Mouse (Mus musculus) spleen, adult 2 months (tissue): ENCODE measurements around the gene Gm8165.
"Not testable (repeated sequence)": the region's sequence is repeated elsewhere in the genome, so short reads cannot be mapped to it uniquely, and the experiment has no call there.

Experiments
- CTCF ChIP-seq: fragments of 200-500 bp; IDR thresholded peaks from 2 replicates; pipeline ENCODE4 v1.5.1; 2011; ENCODE audit warnings: mild to moderate bottlenecking, inconsistent platforms; ENCODE audit not compliant: insufficient read depth, insufficient read length, insufficient replicate concordance; ENCODE audit errors: extremely low read depth
- POLR2A ChIP-seq: fragments of 200-500 bp; IDR thresholded peaks from 2 replicates; pipeline ENCODE4 v1.6.1; 2011; ENCODE audit warnings: low read depth, low read length, inconsistent platforms

DNA sequence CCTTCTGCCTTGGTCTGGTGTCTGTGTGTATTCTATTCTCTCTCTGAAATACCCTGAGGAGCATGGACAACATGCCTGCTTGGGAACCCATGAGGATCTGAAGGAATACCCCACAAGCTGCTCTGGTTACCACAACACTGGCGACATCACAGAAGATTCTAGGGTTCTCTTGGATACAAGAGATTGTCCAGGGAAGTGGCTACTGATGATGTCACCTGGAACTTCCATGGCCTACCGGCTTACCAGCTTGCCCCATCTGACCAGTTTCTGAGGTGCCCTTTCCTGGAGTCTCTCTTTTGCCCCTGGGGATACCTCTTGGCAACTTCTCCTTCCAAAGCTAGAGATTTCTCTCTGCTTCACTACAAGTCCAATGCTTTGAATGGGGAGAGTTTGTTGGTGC is at the start of gene Gm8165:
- TF ChIP-seq POLR2A, CTCF: not testable (repeated sequence)
